Mouse (Mus musculus) stomach, embryonic 15.5 days (tissue): ENCODE data around the gene Alkbh1. TPM values are rescaled to one million over a fixed set of nuclear protein-coding genes. Genes with fewer than 3 reads are reported as not detected.

Experiments used
- ATAC-seq: fragments of 200-750 bp; cut with Nextera tagmentation; 2 replicates; pipeline ENCODE4 v1.8.0; 2017; ENCODE audit warnings: low read depth, moderate number of reproducible peaks, moderate TSS enrichment; ENCODE audit not compliant: insufficient read depth, low FRiP score
- H3K27ac ChIP-seq: fragments of 300-500 bp; sonication (generic); 2 replicates; pipeline ENCODE4 v1.5.1; 2015; ENCODE audit warnings: mild to moderate bottlenecking, inconsistent platforms
- H3K27me3 ChIP-seq: fragments of 300-500 bp; sonication (generic); replicated peaks from 2 replicates; pipeline ENCODE4 v1.6.1; 2015; ENCODE audit warnings: inconsistent platforms
- H3K36me3 ChIP-seq: fragments of 300-500 bp; sonication (generic); 2 replicates; pipeline ENCODE4 v1.6.1; 2015; ENCODE audit warnings: inconsistent platforms
- H3K4me1 ChIP-seq: fragments of 300-500 bp; sonication (generic); 2 replicates; pipeline ENCODE4 v1.6.1; 2015; ENCODE audit warnings: inconsistent platforms
- H3K4me2 ChIP-seq: fragments of 300-500 bp; sonication (generic); 2 replicates; pipeline ENCODE4 v1.6.1; 2015; ENCODE audit warnings: mild to moderate bottlenecking, inconsistent platforms
- H3K4me3 ChIP-seq: fragments of 300-500 bp; sonication (generic); replicated peaks from 2 replicates; pipeline ENCODE4 v1.5.1; 2015; ENCODE audit warnings: inconsistent platforms
- H3K9ac ChIP-seq: fragments of 300-500 bp; sonication (generic); 2 replicates; pipeline ENCODE4 v1.6.1; 2015; ENCODE audit warnings: inconsistent platforms
- H3K9me3 ChIP-seq: fragments of 300-500 bp; sonication (generic); 2 replicates; pipeline ENCODE4 v1.6.1; 2016; ENCODE audit warnings: inconsistent platforms
- WGBS: fragments of 180-500 bp; shearing (Covaris S2); methylation state at CpG from one replicate; pipeline ENCODE4 v1.1.7; 2015; 5-methylcytosine and 5-hydroxymethylcytosine counted together
- polyA plus RNA-seq: library from polyadenylated mRNA; unstranded; fragments of >200 nt; fragmentation: Nextera tagmentation; extraction: Ambion mirVana; gene quantifications from 2 replicates; pipeline ENCODE4 v1.2.1, GENCODE M21; 2015

The Alkbh1 gene
- polyA plus RNA-seq, 1 experiment from 2014 or later, result 57.8 TPM

- H3K4me1 ChIP-seq, result peaks cover under 1% of the 10 kb centered on the region; the same call in 1 of the 2 replicates
- no peak for ATAC-seq
- 23% methylated on average over 4 of the region's 4 CpGs for WGBS
- no peak overlapping the region for H3K4me2 ChIP-seq
- H3K4me3 ChIP-seq, result no peak overlapping the region
- no peak overlapping the region for H3K27ac ChIP-seq
- H3K27me3 ChIP-seq, result no peaks in the 10 kb centered on the region
- no peaks in the 10 kb centered on the region for H3K36me3 ChIP-seq
- no peak overlapping the region for H3K9ac ChIP-seq
- H3K9me3 ChIP-seq, result no peaks in the 10 kb centered on the region
Measured at GRCm38 (mm10) chr12:87413179-87413790, 30.5 kb downstream of the Alkbh1 start.

DNA sequence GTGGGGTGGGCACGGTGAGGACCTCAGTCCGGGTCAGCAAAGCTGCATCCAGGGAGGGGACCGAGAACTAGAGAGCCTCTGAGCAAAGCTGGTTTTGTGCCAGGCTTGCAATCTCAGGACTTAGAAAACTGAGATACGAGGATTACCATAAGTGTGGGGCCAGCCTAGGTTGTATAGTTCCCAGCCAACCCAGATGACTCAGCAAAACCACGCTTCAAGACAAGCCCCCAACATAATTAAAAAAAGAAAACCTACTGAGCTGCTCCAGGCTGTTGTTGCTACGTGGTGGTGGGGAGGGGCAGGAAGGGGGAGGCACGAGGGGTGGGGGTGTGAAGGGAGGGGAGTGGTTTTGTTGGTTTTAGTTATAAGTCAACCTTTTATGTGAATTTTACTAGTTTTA, 32.8 kb downstream of the Alkbh1 start:
- 36% methylated on average over 7 of the region's 7 CpGs for WGBS
- no peak overlapping the region for H3K4me3 ChIP-seq
- no peaks in the 10 kb centered on the region for H3K36me3 ChIP-seq
- no peak overlapping the region for H3K27ac ChIP-seq
- no peaks in the 10 kb centered on the region for H3K9me3 ChIP-seq
- peaks cover 10% of the 10 kb centered on the region for H3K4me1 ChIP-seq
- no peak overlapping the region for H3K9ac ChIP-seq
- no peak overlapping the region for H3K4me2 ChIP-seq
- 0 out of 2 replicates have a peak, but pooled peaks have one; percentile 19 for ATAC-seq
- no peaks in the 10 kb centered on the region for H3K27me3 ChIP-seq

- no peaks in the 10 kb centered on the region for H3K36me3 ChIP-seq
- peaks cover 10% of the 10 kb centered on the region for H3K4me1 ChIP-seq
- no peak overlapping the region for H3K4me3 ChIP-seq
- 69% methylated on average over 4 of the region's 4 CpGs for WGBS
- H3K27ac ChIP-seq, result no peak overlapping the region
- no peaks in the 10 kb centered on the region for H3K27me3 ChIP-seq
- no peak for ATAC-seq
- H3K9me3 ChIP-seq, result no peaks in the 10 kb centered on the region
- H3K9ac ChIP-seq, result no peak overlapping the region
- H3K4me2 ChIP-seq, result no peak overlapping the region
Measured at GRCm38 (mm10) chr12:87409123-87409522, 34.7 kb downstream of the Alkbh1 start.

GRCm38 (mm10) chr12:87407869-87408605, 35.8 kb downstream of the Alkbh1 start:
- peak; percentile 21 for ATAC-seq
- H3K4me1 ChIP-seq, result peaks cover 10% of the 10 kb centered on the region
- peak overlapping the region; percentile 44; the same call in 1 of the 2 replicates for H3K27ac ChIP-seq
- H3K27me3 ChIP-seq, result no peaks in the 10 kb centered on the region
- no peak overlapping the region for H3K4me3 ChIP-seq
- no peak overlapping the region for H3K9ac ChIP-seq
- H3K36me3 ChIP-seq, result no peaks in the 10 kb centered on the region
- H3K4me2 ChIP-seq, result peak overlapping the region; percentile 40
- H3K9me3 ChIP-seq, result no peaks in the 10 kb centered on the region
- WGBS, result 26% methylated on average over 21 of the region's 21 CpGs

DNA sequence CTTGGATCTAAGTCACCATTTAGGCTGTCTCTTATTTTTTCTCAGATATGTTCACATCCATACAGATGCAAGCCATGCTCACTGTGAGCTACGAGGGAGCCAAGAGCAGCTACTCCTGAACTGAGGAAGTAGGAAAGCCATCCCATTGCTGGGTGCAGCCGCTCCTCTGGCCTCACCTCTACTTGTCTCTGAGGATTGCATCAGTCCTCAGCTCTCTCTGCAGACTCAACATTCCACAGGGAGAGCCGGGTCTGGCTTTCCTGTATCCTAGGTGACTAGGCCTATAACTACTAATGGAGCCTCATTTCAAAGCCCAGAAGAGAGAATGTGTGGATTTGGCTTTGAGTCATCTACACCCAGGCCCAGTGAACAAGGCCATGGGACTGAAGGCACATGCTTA, 38.1 kb downstream of the Alkbh1 start:
- WGBS, result 60% methylated on average over 3 of the region's 3 CpGs
- Histone ChIP-seq H3K4me1 (peaks cover 10% of the 10 kb centered on the region), H3K9ac (no peak overlapping the region), H3K27ac (no peak overlapping the region), H3K27me3 (no peaks in the 10 kb centered on the region), H3K36me3 (no peaks in the 10 kb centered on the region), H3K4me3 (no peak overlapping the region), H3K9me3 (no peaks in the 10 kb centered on the region), H3K4me2 (no peak overlapping the region)
- no peak for ATAC-seq

- H3K4me2 ChIP-seq, result no peak overlapping the region
- H3K9me3 ChIP-seq, result no peaks in the 10 kb centered on the region
- peaks cover 10% of the 10 kb centered on the region for H3K4me1 ChIP-seq
- H3K4me3 ChIP-seq, result no peak overlapping the region
- WGBS, result 73% methylated on average over 4 of the region's 4 CpGs
- no peak overlapping the region for H3K9ac ChIP-seq
- no peaks in the 10 kb centered on the region for H3K27me3 ChIP-seq
- no peak for ATAC-seq
- no peak overlapping the region for H3K27ac ChIP-seq
- no peaks in the 10 kb centered on the region for H3K36me3 ChIP-seq
Measured at GRCm38 (mm10) chr12:87405165-87405564, 38.7 kb downstream of the Alkbh1 start.

GRCm38 (mm10) chr12:87401883-87402282, 41.9 kb downstream of the Alkbh1 start:
- 59% methylated on average over 6 of the region's 6 CpGs for WGBS
- Histone ChIP-seq H3K4me3 (no peak overlapping the region), H3K4me2 (no peak overlapping the region), H3K36me3 (no peaks in the 10 kb centered on the region), H3K9ac (no peak overlapping the region), H3K27me3 (no peaks in the 10 kb centered on the region), H3K27ac (no peak overlapping the region), H3K9me3 (no peaks in the 10 kb centered on the region), H3K4me1 (no peaks in the 10 kb centered on the region)
- no peak for ATAC-seq

GRCm38 (mm10) chr12:87399119-87399819, 44.5 kb downstream of the Alkbh1 start:
- Histone ChIP-seq H3K4me2 (no peak overlapping the region), H3K9me3 (no peaks in the 10 kb centered on the region), H3K4me3 (no peak overlapping the region), H3K9ac (no peak overlapping the region), H3K4me1 (no peaks in the 10 kb centered on the region), H3K27ac (peak overlapping the region; percentile 11; the same call in 1 of the 2 replicates), H3K36me3 (no peaks in the 10 kb centered on the region), H3K27me3 (no peaks in the 10 kb centered on the region)
- 68% methylated on average over 10 of the region's 10 CpGs for WGBS
- ATAC-seq, result peak; percentile 80

DNA sequence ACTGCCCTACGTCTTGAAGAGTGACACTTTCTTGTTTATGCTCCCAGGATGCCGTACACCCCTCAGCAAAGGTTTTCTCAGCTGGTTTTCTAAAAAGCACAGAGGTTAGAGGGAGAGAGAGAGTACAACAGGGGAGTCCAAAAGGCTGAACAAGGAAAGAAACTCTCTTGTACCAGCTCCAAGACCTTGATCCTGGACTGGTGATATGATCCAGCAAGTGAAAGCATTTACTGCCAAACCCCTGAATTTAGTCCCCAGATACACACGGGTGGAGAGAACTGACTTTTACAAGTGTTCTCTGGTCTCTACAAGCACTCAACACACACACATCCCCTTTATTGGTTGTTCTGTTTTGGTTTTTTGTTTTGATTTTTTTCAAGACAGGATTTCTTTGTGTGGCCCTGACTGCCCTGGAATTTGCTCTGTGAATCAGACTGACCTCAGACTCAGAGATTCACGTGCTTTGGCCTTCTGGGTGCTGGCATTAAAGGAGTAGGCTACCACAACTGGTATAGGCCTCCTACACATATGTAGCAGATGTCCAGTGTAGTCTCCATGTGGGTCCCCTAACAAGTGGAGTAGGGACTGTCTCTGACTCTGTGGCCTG, 45.9 kb downstream of the Alkbh1 start:
- WGBS, result 69% methylated on average over 4 of the region's 4 CpGs
- no peak for ATAC-seq
- H3K9ac ChIP-seq, result no peak overlapping the region
- no peaks in the 10 kb centered on the region for H3K9me3 ChIP-seq
- no peak overlapping the region for H3K27ac ChIP-seq
- H3K4me1 ChIP-seq, result no peaks in the 10 kb centered on the region
- H3K27me3 ChIP-seq, result no peaks in the 10 kb centered on the region
- no peak overlapping the region for H3K4me2 ChIP-seq
- H3K36me3 ChIP-seq, result no peaks in the 10 kb centered on the region
- no peak overlapping the region for H3K4me3 ChIP-seq

- Histone ChIP-seq H3K27ac (no peak overlapping the region), H3K4me3 (no peak overlapping the region), H3K36me3 (no peaks in the 10 kb centered on the region), H3K4me1 (no peaks in the 10 kb centered on the region), H3K9ac (no peak overlapping the region), H3K4me2 (no peak overlapping the region), H3K27me3 (no peaks in the 10 kb centered on the region), H3K9me3 (no peaks in the 10 kb centered on the region)
- WGBS, result 82% methylated on average over 4 of the region's 4 CpGs
- no peak for ATAC-seq
Measured at GRCm38 (mm10) chr12:87397126-87397525, 46.7 kb downstream of the Alkbh1 start.

DNA sequence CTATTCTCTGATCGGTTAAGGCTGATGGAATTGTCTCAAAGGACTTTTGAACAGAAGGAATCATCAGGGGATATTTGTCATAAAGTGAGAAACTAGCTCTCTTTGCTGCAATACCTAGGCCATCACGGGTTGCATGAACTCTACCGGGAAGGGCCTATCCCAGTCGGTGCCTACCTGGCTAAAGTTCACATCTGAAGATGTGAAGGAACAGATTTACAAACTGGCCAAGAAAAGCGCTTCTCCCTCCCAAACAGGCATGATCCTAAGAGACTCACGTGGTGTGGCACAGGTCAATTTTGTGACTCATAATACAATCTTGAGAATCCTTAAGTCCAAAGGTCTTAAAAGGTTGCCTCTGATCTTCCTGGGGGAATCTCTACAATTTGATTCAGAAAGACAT, 49.5 kb downstream of the Alkbh1 start:
- WGBS, result 87% methylated on average over 6 of the region's 6 CpGs
- no peak overlapping the region for H3K4me2 ChIP-seq
- no peaks in the 10 kb centered on the region for H3K27me3 ChIP-seq
- H3K9ac ChIP-seq, result no peak overlapping the region
- H3K4me3 ChIP-seq, result no peak overlapping the region
- no peaks in the 10 kb centered on the region for H3K9me3 ChIP-seq
- no peaks in the 10 kb centered on the region for H3K36me3 ChIP-seq
- no peak for ATAC-seq
- H3K27ac ChIP-seq, result no peak overlapping the region
- no peaks in the 10 kb centered on the region for H3K4me1 ChIP-seq
